Mouse (Mus musculus): ENCODE data around the gene Ccdc85b. TPM values are rescaled to one million over a fixed set of nuclear protein-coding genes. Genes with fewer than 3 reads are reported as not detected.

Ccdc85b gene
- 19.3 and 21.2 TPM in 2 replicates for total RNA-seq (2014; rRNA removed)
- polyA plus RNA-seq (2015; fragmentation: Nextera tagmentation; extraction: Ambion mirVana): 15.3 and 16.2 TPM in 2 replicates

GRCm38 (mm10) chr19:5457746-5458442 is at the start of gene Ccdc85b:
Ccdc85b (minus strand) TSS chr19:5457894.
- ATAC-seq: peak; percentile 5

GRCm38 (mm10) chr19:5503687-5504086 is 46.0 kb upstream of the Ccdc85b start, which contains the start of gene 1700020D05Rik:
1700020D05Rik (minus strand) TSS chr19:5503787.
- Histone ChIP-seq H3K9ac (no peak within 1 kb of the TSS), H3K4me3 (ENCODE audit: low read depth, low read length) (no peak within 1 kb of the TSS), H3K27ac (ENCODE audit: low read depth, low read length) (no peak within 1 kb of the TSS), H3K27me3 (ENCODE audit: insufficient read depth, low read length) (no peaks in the 10 kb centered on the region), H3K36me3 (ENCODE audit: insufficient read depth) (0 out of 2 replicates have a peak, but pooled peaks cover 4% of the 10 kb centered on the region), H3K9me3 (ENCODE audit: low read length) (no peaks in the 10 kb centered on the region), H3K4me2 (ENCODE audit: low read depth) (no peak within 1 kb of the TSS), H3K4me1 (ENCODE audit: insufficient read depth) (0 out of 2 replicates have a peak, but pooled peaks cover under 1% of the 10 kb centered on the region)
- DNase-seq (no peak), ATAC-seq (no peak)
- no peak for TF ChIP-seq CTCF (IDR thresholded peaks at IDR 0.05; ENCODE audit: low read depth)
- 58% methylated on average over 17 of the region's 17 CpGs for WGBS

More at GRCm38 (mm10) chr19:5457746-5458442, at the start of gene Ccdc85b:
- Histone ChIP-seq H3K27me3 (ENCODE audit: insufficient read depth, low read length) (no peaks in the 10 kb centered on the region), H3K9me3 (ENCODE audit: low read length) (no peaks in the 10 kb centered on the region), H3K27ac (ENCODE audit: low read depth, low read length) (peak within 1 kb of the TSS; percentile 98), H3K4me3 (ENCODE audit: low read depth, low read length) (peak within 1 kb of the TSS; percentile 85), H3K36me3 (ENCODE audit: insufficient read depth) (peaks cover 15% of the 10 kb centered on the region), H3K4me2 (ENCODE audit: low read depth) (peak within 1 kb of the TSS; percentile 96), H3K4me1 (ENCODE audit: insufficient read depth) (peaks cover 33% of the 10 kb centered on the region), H3K9ac (peak within 1 kb of the TSS; percentile 96)
- no peak for TF ChIP-seq CTCF (IDR thresholded peaks at IDR 0.05; ENCODE audit: low read depth)
- no peak for DNase-seq
- WGBS: 15% methylated on average over 14 of the region's 14 CpGs

GRCm38 (mm10) chr19:5500330-5500875 is 42.7 kb upstream of the Ccdc85b start:
- TF ChIP-seq CTCF (IDR thresholded peaks at IDR 0.05; ENCODE audit: low read depth): no peak
- WGBS: 91% methylated on average over 2 of the region's 2 CpGs

GRCm38 (mm10) chr19:5496052-5496370 is 38.3 kb upstream of the Ccdc85b start:
- Histone ChIP-seq H3K4me1 (ENCODE audit: insufficient read depth) (0 out of 2 replicates have a peak, but pooled peaks cover 3% of the 10 kb centered on the region), H3K27me3 (ENCODE audit: insufficient read depth, low read length) (no peaks in the 10 kb centered on the region), H3K27ac (ENCODE audit: low read depth, low read length) (no peak overlapping the region), H3K9me3 (ENCODE audit: low read length) (no peaks in the 10 kb centered on the region), H3K4me3 (ENCODE audit: low read depth, low read length) (no peak overlapping the region), H3K4me2 (ENCODE audit: low read depth) (no peak overlapping the region), H3K36me3 (ENCODE audit: insufficient read depth) (peaks cover 63% of the 10 kb centered on the region), H3K9ac (no peak overlapping the region)
- ATAC-seq: no peak
- DNase-seq: no peak
- TF ChIP-seq CTCF (IDR thresholded peaks at IDR 0.05; ENCODE audit: low read depth): no peak
- 89% methylated on average over 16 of the region's 16 CpGs for WGBS

More at GRCm38 (mm10) chr19:5500330-5500875, 42.7 kb upstream of the Ccdc85b start:
- Histone ChIP-seq H3K4me3 (ENCODE audit: low read depth, low read length) (no peak overlapping the region), H3K9me3 (ENCODE audit: low read length) (no peaks in the 10 kb centered on the region), H3K4me1 (ENCODE audit: insufficient read depth) (no peaks in the 10 kb centered on the region), H3K27ac (ENCODE audit: low read depth, low read length) (no peak overlapping the region), H3K4me2 (ENCODE audit: low read depth) (no peak overlapping the region), H3K9ac (no peak overlapping the region), H3K36me3 (ENCODE audit: insufficient read depth) (peaks cover 36% of the 10 kb centered on the region), H3K27me3 (ENCODE audit: insufficient read depth, low read length) (no peaks in the 10 kb centered on the region)
- no peak for DNase-seq
- ATAC-seq: no peak

- no peak for TF ChIP-seq CTCF (IDR thresholded peaks at IDR 0.05; ENCODE audit: low read depth)
- Histone ChIP-seq H3K4me1 (ENCODE audit: insufficient read depth) (0 out of 2 replicates have a peak, but pooled peaks cover 3% of the 10 kb centered on the region), H3K4me2 (ENCODE audit: low read depth) (no peak overlapping the region), H3K36me3 (ENCODE audit: insufficient read depth) (peaks cover 63% of the 10 kb centered on the region), H3K4me3 (ENCODE audit: low read depth, low read length) (no peak overlapping the region), H3K27ac (ENCODE audit: low read depth, low read length) (no peak overlapping the region), H3K9me3 (ENCODE audit: low read length) (no peaks in the 10 kb centered on the region), H3K27me3 (ENCODE audit: insufficient read depth, low read length) (no peaks in the 10 kb centered on the region), H3K9ac (no peak overlapping the region)
- DNase-seq (no peak), ATAC-seq (no peak)
- 82% methylated on average over 12 of the region's 12 CpGs for WGBS
Measured at GRCm38 (mm10) chr19:5495353-5496051, 37.8 kb upstream of the Ccdc85b start.

GRCm38 (mm10) chr19:5494314-5494713 is 36.6 kb upstream of the Ccdc85b start:
- H3K4me1 ChIP-seq (ENCODE audit: insufficient read depth): 0 out of 2 replicates have a peak, but pooled peaks cover 5% of the 10 kb centered on the region
- no peaks in the 10 kb centered on the region for H3K9me3 ChIP-seq (ENCODE audit: low read length)
- H3K4me2 ChIP-seq (ENCODE audit: low read depth): no peak overlapping the region
- TF ChIP-seq CTCF (IDR thresholded peaks at IDR 0.05; ENCODE audit: low read depth): no peak
- DNase-seq (no peak), ATAC-seq (no peak)
- WGBS: 85% methylated on average over 3 of the region's 3 CpGs
- no peak overlapping the region for H3K27ac ChIP-seq (ENCODE audit: low read depth, low read length)
- H3K36me3 ChIP-seq (ENCODE audit: insufficient read depth): peaks cover 63% of the 10 kb centered on the region
- H3K27me3 ChIP-seq (ENCODE audit: insufficient read depth, low read length): no peaks in the 10 kb centered on the region
- H3K9ac ChIP-seq: no peak overlapping the region
- no peak overlapping the region for H3K4me3 ChIP-seq (ENCODE audit: low read depth, low read length)
